Mouse (Mus musculus): Measurements from ENCODE around the gene Flg2. TPM values are rescaled to one million over a fixed set of nuclear protein-coding genes. Genes with fewer than 3 reads are reported as not detected.

Gene Flg2
- total RNA-seq (2015) = not detected in 2 replicates
- total RNA-seq (2017) = not detected in 2 replicates

DNA sequence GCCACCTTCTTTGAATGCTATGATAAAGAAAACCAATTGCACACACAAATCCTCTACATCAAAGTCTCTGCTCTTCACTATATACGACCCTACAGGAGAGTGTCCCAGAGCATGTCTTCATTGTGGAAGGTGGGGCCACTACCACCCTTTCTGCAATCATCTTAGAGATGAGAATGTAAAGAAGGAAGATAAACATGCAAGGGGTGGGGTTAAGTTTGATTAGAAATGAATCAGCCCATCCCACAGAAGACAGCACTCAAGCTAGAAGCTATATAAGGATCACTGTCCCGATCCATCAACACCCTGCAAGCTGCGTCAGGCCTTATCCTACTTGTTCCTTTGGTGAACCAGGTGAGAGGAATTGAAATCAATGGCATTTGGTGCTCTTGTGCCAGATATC is at the start of gene Flg2:
Flg2 (plus strand) TSS at position 301 of the 400 bp plus-strand sequence.
- no peak for ATAC-seq (ENCODE audit: poor library complexity, severe bottlenecking)

DNA sequence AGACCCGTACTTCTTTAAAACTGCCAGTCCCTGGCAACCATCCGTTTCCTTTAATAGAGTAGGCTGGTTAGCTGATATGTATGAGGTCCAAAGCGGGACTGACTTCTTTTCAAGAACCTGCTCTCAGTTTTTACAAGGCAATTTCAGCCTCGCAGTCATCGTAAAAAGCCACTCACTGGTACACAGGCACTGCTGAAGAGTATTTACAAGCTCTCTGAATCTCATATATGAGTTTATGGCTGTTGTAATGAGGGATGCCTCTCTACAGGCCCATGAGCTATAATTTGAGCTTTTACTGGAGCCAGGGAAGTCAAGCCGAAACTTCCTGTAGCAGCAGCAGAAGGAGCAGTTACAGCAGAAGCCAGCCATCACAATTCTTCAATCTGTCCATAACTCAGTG is 34.6 kb upstream of the Flg2 start:
- no peak for ATAC-seq (ENCODE audit: poor library complexity, severe bottlenecking)

DNA sequence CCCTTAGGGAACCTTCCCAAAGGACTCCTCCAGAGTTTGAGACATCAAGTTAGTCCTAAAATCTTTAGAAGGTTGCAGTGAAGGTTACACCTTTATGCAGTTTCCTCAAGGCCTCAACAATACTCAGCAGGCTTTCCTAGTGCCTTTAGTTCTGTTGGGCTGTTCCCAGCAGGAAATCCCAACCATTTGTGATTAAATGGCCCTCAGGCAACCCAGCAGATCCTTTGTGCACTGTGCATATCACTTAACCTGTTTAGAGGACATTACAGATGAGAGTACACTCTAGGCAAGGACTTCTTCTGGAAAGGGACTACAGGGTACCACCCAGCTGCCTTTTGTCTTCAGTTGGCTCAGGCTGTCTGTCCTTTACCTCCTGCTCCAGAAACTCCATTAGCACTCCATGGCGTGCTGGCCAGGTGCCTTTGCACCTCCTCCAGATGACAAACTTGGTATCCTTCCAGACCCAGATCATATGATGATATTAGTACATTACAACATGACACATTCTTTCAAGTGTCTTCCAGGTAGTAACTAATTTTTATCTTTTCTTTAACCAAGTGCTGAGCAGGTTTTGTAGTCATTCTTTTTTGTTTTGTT is 34.0 kb upstream of the Flg2 start:
- ATAC-seq (ENCODE audit: poor library complexity, severe bottlenecking) = no peak

DNA sequence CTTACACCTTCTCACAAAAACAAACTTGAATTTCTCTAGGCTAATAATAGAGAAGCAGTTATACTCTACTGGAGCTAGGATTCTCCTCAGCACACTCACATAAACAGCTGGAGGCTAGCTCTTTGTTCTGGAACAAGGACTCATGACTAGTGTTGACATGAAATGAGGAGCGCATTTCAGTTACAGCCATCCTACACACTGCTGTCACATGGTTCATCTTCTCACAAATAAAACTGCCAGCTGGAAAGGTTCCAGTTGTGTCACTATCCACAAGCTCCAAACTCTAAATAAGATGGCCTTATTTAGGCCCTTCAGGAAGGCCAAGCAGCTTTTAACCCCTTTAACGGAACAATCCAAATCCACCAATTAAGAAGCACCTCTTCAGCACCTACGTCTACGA is 16.2 kb upstream of the Flg2 start:
- ATAC-seq (ENCODE audit: poor library complexity, severe bottlenecking) = no peak

DNA sequence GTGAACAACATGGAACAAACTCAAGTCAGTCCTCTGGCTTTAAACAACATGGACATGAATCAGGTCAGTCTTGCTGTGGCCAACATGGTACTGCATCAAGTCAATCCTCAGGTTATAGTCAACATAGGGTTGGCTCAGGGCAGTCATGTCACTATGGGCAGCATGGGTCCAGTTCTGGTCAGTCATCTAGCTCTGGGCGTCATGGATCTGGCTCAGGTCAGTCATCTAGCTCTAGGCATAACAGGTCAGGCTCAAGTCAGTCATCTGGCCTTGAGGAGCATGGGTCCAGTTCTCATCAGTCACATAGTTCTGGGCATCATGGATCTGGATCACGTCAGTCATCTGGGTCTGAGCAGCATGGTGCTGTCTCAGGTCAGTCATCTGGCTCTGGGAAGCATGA is 4.9 kb downstream of the Flg2 start:
- no peak for ATAC-seq (ENCODE audit: poor library complexity, severe bottlenecking)

DNA sequence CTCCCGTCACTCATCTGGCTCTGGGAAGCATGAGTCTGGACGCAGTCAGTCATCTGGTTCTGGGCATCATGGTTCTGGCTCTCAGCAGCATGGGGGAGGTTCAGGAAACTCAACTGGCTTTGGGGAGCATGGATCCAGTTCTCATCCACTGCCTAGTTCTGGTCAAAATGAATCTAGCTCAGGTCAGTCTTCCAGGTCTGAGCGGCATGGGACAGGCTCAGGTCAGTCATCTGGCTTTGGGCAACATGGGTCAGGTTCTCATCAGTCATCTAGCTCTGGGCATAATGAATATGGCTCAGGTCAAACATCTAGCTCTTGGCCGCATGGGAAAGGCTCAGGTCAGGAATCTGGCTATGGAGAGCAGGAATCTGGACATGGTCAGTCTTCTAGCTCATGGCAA is 5.4 kb downstream of the Flg2 start:
- ATAC-seq (ENCODE audit: poor library complexity, severe bottlenecking) = no peak

Other genes with a start within 250 kb of the Flg2 start
- gene Lce3d, start 239.9 kb upstream of the Flg2 start, total RNA-seq (2015) = not detected in 2 replicates
- gene Lce3d, start 239.9 kb upstream of the Flg2 start, total RNA-seq (2017) = not detected in 2 replicates
- not detected in 2 replicates for gene Lce3e, start 230.2 kb upstream of the Flg2 start, total RNA-seq (2015)
- gene Lce3e, start 230.2 kb upstream of the Flg2 start, total RNA-seq (2017) = not detected in 2 replicates
- gene Lce3f, start 205.1 kb upstream of the Flg2 start, total RNA-seq (2015) = not detected in 2 replicates
- not detected in 2 replicates for gene Lce3f, start 205.1 kb upstream of the Flg2 start, total RNA-seq (2017)
- gene Crct1, start 181.6 kb upstream of the Flg2 start, total RNA-seq (2015) = not detected in 2 replicates
- gene Crct1, start 181.6 kb upstream of the Flg2 start, total RNA-seq (2017) = not detected in 2 replicates
- not detected in 2 replicates for gene Lce1m, start 178.2 kb upstream of the Flg2 start, total RNA-seq (2015)
- gene Lce1m, start 178.2 kb upstream of the Flg2 start, total RNA-seq (2017) = not detected in 2 replicates
- gene Gm4858, start 128.5 kb upstream of the Flg2 start, total RNA-seq (2015) = not detected in 2 replicates
- not detected in 2 replicates for gene Gm4858, start 128.5 kb upstream of the Flg2 start, total RNA-seq (2017)
- gene Crnn, start 52.5 kb upstream of the Flg2 start, total RNA-seq (2015) = not detected in 2 replicates
- not detected in 2 replicates for gene Crnn, start 52.5 kb upstream of the Flg2 start, total RNA-seq (2017)
- gene Flg, start 76.2 kb downstream of the Flg2 start, total RNA-seq (2015) = not detected in 2 replicates
- gene Flg, start 76.2 kb downstream of the Flg2 start, total RNA-seq (2017) = not detected in 2 replicates
- not detected in 2 replicates for gene Hrnr, start 122.5 kb downstream of the Flg2 start, total RNA-seq (2015)
- gene Hrnr, start 122.5 kb downstream of the Flg2 start, total RNA-seq (2017) = under 0.01 TPM in 1 of 2 replicates, not detected in the other
- gene Rptn, start 196.4 kb downstream of the Flg2 start, total RNA-seq (2015) = not detected in 2 replicates
- not detected in 2 replicates for gene Rptn, start 196.4 kb downstream of the Flg2 start, total RNA-seq (2017)
- 0.34 and 0.89 TPM in 2 replicates for gene Tchh, start 245.1 kb downstream of the Flg2 start, total RNA-seq (2015)
- 0.57 and 0.77 TPM in 2 replicates for gene Tchh, start 245.1 kb downstream of the Flg2 start, total RNA-seq (2017)

Measured in megakaryocyte, adult 5-6 weeks (primary cell).